Mouse (Mus musculus) monocyte, adult 5-6 weeks (primary cell): Measurements from ENCODE around the gene Cars. TPM values are rescaled to one million over a fixed set of nuclear protein-coding genes. Genes with fewer than 3 reads are reported as not detected.

ENCODE experiments used
- ATAC-seq: fragments of 153-309, 156-312 bp; replicated peaks from 2 replicates; pipeline ENCODE4 v1.8.0; 2017; ENCODE audit warnings: mild to moderate bottlenecking; ENCODE audit not compliant: low TSS enrichment, insufficient number of reproducible peaks, severe bottlenecking, poor library complexity, low FRiP score
- total RNA-seq: library from RNA; stranded (forward); fragments of 200-1000, 200-491, 200-594 nt; gene quantifications from 3 replicates; pipeline ENCODE4 v1.2.3, GENCODE M21; 2017

Cars gene
- total RNA-seq, 1 experiment from 2014 or later = 19.9 TPM

- ATAC-seq = no peak
Measured at GRCm38 (mm10) chr7:143533284-143533683, 66.6 kb downstream of the Cars start.

GRCm38 (mm10) chr7:143532410-143532809 lies 67.5 kb downstream of the Cars start:
- ATAC-seq = no peak

GRCm38 (mm10) chr7:143519333-143519732 lies 80.6 kb downstream of the Cars start:
- ATAC-seq = no peak

GRCm38 (mm10) chr7:143514416-143514768 lies 85.5 kb downstream of the Cars start:
- ATAC-seq = no peak

- ATAC-seq = no peak
Measured at GRCm38 (mm10) chr7:143513763-143514415, 86.0 kb downstream of the Cars start.

- no peak for ATAC-seq
Measured at GRCm38 (mm10) chr7:143511335-143511712, 88.6 kb downstream of the Cars start.

- ATAC-seq = no peak
Measured at GRCm38 (mm10) chr7:143510593-143511334, 89.1 kb downstream of the Cars start.

- ATAC-seq = no peak
Measured at GRCm38 (mm10) chr7:143509566-143509965, 90.3 kb downstream of the Cars start.

Other genes starting within 250 kb of the Cars start
- 3.5 to 20.8 TPM (median 3.8 TPM) in 3 replicates for gene Cdkn1c, start 139.0 kb downstream of the Cars start, total RNA-seq
- gene Slc22a18, start 126.4 kb downstream of the Cars start, total RNA-seq = 1.3 TPM in 1 of 3 replicates, not detected in the others
- gene Phlda2, start 96.9 kb downstream of the Cars start, total RNA-seq = not detected in 3 replicates
- 121 to 136 TPM (median 124 TPM) in 3 replicates for gene Nap1l4, start 51.0 kb downstream of the Cars start, total RNA-seq
- 4.9 to 8.9 TPM (median 8.1 TPM) in 3 replicates for gene Tnfrsf26, start 28.6 kb upstream of the Cars start, total RNA-seq
- 0.57 to 1.9 TPM (median 0.68 TPM) in 3 replicates for gene Tnfrsf22, start 49.6 kb upstream of the Cars start, total RNA-seq
- 0.58 to 1.1 TPM in 2 of 3 replicates, not detected in the other for gene Tnfrsf23, start 85.8 kb upstream of the Cars start, total RNA-seq
- 16.1 to 49.9 TPM (median 22.0 TPM) in 3 replicates for gene Osbpl5, start 156.9 kb upstream of the Cars start, total RNA-seq
- gene Mrgprg, start 166.9 kb upstream of the Cars start, total RNA-seq = not detected in 3 replicates
- gene Mrgpre, start 184.4 kb upstream of the Cars start, total RNA-seq = 0.29 to 0.32 TPM in 2 of 3 replicates, not detected in the other
- gene Nadsyn1, start 222.8 kb upstream of the Cars start, total RNA-seq = 9.3 to 24.7 TPM (median 20.9 TPM) in 3 replicates
- 1.4 to 9.9 TPM (median 3.2 TPM) in 3 replicates for gene Dhcr7, start 223.1 kb upstream of the Cars start, total RNA-seq